Mouse (Mus musculus) forebrain, embryonic 10.5 days (tissue): ENCODE measurements around the gene Ttc39b. TPM values are rescaled to one million over a fixed set of nuclear protein-coding genes. Genes with fewer than 3 reads are reported as not detected.

Experiments
- DNase-seq: peaks from one replicate; pipeline ENCODE4 v3.0.0-alpha.2; 2017; ENCODE audit warnings: low spot score; ENCODE audit errors: extremely low spot score
- H3K27ac ChIP-seq: fragments of 300-500 bp; sonication (generic); 2 replicates; pipeline ENCODE4 v1.5.1; 2016; ENCODE audit warnings: mild to moderate bottlenecking
- H3K27me3 ChIP-seq: fragments of 300-500 bp; sonication (generic); 2 replicates; pipeline ENCODE4 v1.6.1; 2016; ENCODE audit warnings: mild to moderate bottlenecking; ENCODE audit not compliant: poor library complexity, severe bottlenecking
- H3K36me3 ChIP-seq: fragments of 300-500 bp; sonication (generic); replicated peaks from 2 replicates; pipeline ENCODE4 v1.6.1; 2016; ENCODE audit warnings: mild to moderate bottlenecking, moderate library complexity
- H3K4me1 ChIP-seq: fragments of 300-500 bp; sonication (generic); 2 replicates; pipeline ENCODE4 v1.6.1; 2016
- H3K4me3 ChIP-seq: fragments of 300-500 bp; sonication (generic); 2 replicates; pipeline ENCODE4 v1.5.1; 2016; ENCODE audit warnings: mild to moderate bottlenecking, moderate library complexity
- H3K9me3 ChIP-seq: fragments of 300-500 bp; sonication (generic); 2 replicates; pipeline ENCODE4 v1.6.1; 2016; ENCODE audit warnings: mild to moderate bottlenecking, moderate library complexity
- WGBS: fragments of 180-500 bp; shearing (Covaris S2); methylation state at CpG from one replicate; pipeline ENCODE4 v1.1.7; 2016; 5-methylcytosine and 5-hydroxymethylcytosine counted together
- polyA plus RNA-seq: library from polyadenylated mRNA; unstranded; fragments of >200 nt; fragmentation: Nextera tagmentation; extraction: Ambion mirVana; gene quantifications from 2 replicates; pipeline ENCODE4 v1.2.1, GENCODE M21; 2016

Ttc39b gene
- polyA plus RNA-seq, 1 experiment from 2014 or later: 3.1 TPM

DNA sequence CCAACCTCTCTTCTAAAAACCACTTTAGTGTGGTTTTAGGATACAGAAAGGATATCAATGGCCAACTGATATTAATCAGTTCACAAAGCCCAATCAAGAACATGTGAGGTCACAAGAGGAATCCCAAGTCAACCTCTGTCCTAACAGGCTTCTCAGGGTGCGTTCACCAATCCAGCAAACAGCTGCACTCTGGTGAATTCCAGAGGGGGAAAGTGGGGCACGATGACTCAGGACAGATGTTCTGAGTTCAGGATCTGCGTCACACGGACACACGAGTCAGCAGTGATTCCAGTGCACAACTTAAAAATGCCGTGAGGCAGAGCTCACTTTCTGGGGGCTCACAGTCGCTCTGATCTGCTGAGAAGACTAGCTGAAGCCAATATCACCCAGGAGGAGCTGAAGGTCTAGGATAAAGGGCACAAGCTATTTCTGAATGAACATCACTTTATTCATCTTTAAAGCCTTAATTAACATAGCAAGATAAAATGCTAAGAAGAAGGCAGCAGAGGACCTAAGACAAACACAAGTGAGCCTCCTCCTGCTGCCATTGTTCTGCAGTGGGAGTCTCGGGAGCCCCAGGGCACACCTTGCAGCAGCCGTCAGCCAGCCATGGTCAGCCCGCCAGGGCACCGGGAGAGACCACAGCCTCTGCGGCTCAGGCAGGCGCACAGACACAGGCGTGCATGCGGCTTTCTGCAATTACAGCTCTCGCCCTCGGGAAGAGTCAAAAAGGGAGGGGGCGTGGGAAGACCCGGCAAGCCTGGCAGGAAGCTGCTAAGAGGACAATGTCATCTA lies 39.9 kb downstream of the Ttc39b start:
- Histone ChIP-seq H3K9me3 (no peaks in the 10 kb centered on the region), H3K27me3 (peaks cover 8% of the 10 kb centered on the region), H3K4me1 (peaks cover 28% of the 10 kb centered on the region), H3K4me3 (peak overlapping the region; percentile 55), H3K36me3 (no peaks in the 10 kb centered on the region), H3K27ac (peak overlapping the region; percentile 56)
- peak; percentile 62 for DNase-seq
- 17% methylated on average over 19 of the region's 19 CpGs for WGBS

DNA sequence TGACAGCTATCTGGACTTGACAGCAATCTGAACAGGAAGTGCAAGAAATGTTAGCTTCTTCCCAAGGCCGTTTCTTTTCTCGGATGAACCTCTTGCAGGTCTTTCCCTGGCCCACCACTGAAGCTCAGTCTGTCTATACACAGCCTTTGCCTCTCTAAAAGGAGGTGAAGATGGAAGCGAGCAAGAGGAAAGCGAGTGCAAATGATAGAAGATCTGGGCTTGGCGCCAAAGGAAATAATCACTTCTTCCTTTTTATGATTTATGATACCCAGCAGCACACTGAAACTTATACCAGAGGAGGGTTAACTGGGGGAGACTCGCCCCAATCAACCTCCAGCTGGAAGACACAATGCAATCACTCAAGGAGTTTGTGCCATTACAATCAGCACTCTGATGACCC lies 41.6 kb downstream of the Ttc39b start:
- WGBS: 84% methylated on average over 6 of the region's 6 CpGs
- no peak overlapping the region for H3K4me3 ChIP-seq
- peaks cover 8% of the 10 kb centered on the region for H3K27me3 ChIP-seq
- no peaks in the 10 kb centered on the region for H3K36me3 ChIP-seq
- peaks cover 28% of the 10 kb centered on the region for H3K4me1 ChIP-seq
- no peak for DNase-seq
- no peak overlapping the region; the same call in 1 of the 2 replicates for H3K27ac ChIP-seq
- H3K9me3 ChIP-seq: no peaks in the 10 kb centered on the region

DNA sequence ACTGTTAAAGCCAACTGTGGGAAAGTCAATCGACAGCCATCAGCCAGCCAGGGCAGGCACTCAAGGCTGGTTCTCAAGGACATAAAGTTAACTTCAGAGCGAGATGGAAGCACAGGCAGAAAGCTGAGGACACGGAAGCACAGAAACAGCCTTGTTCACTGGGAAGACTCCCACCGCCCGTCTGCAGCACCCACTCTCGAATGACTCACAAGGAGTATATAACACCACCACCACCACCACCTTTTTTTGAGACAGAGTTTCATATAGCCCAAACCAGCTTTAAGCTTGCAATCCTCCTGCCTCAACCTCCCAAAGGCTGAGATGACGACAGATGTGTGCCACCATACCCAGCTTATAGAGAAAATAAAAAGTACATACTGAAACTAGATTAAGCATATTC lies 44.8 kb downstream of the Ttc39b start:
- no peaks in the 10 kb centered on the region for H3K9me3 ChIP-seq
- H3K27me3 ChIP-seq: peaks cover 8% of the 10 kb centered on the region
- no peaks in the 10 kb centered on the region for H3K36me3 ChIP-seq
- WGBS: 93% methylated on average over 7 of the region's 7 CpGs
- H3K27ac ChIP-seq: no peak overlapping the region
- peaks cover 18% of the 10 kb centered on the region for H3K4me1 ChIP-seq
- DNase-seq: no peak
- no peak overlapping the region for H3K4me3 ChIP-seq

DNA sequence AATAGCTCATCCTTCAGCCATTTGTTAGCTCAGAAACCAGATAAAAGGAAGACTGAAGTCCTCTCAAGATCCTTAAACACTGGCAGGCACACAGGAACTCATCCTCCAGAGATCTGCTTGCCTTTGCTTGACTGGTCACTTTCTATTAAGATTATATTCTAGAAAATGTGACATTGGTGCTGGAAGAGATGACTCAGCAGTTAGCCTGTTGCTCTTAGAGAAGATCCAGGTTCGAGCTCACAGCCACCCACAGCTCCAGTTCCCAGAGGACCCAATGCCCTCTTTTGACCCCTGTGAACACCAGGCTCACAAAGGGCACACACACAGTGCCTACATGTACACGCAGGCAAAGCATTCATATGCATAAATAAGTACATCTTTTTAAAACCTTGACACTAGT lies 49.8 kb downstream of the Ttc39b start:
- no peaks in the 10 kb centered on the region for H3K9me3 ChIP-seq
- H3K4me3 ChIP-seq: no peak overlapping the region
- no peaks in the 10 kb centered on the region for H3K4me1 ChIP-seq
- H3K36me3 ChIP-seq: no peaks in the 10 kb centered on the region
- 85% methylated on average over 2 of the region's 2 CpGs for WGBS
- no peaks in the 10 kb centered on the region for H3K27me3 ChIP-seq
- DNase-seq: no peak
- no peak overlapping the region for H3K27ac ChIP-seq

DNA sequence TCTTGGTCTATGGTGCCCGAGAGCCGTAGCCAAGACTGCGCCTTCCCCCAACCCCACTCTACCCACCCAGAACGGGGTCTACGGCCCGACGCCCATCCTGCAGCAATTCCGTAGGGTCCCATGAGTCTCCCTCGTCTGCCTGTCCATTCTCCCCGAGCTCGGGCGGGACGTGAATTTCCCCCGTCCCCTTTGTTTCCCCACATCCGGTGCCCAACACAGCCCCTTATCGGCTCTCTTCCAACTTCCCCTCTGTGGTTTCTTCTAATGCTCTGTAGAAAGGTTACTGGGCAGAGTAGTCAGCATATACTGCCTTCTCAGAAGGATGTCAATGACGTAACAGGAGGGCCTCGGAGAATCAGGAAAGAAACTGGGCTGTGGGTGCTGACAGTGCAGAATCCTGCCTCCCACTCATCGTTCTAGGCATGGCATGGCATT lies 50.4 kb downstream of the Ttc39b start:
- no peaks in the 10 kb centered on the region for H3K9me3 ChIP-seq
- no peak overlapping the region for H3K4me3 ChIP-seq
- H3K27me3 ChIP-seq: no peaks in the 10 kb centered on the region
- WGBS: 95% methylated on average over 19 of the region's 19 CpGs
- no peaks in the 10 kb centered on the region for H3K36me3 ChIP-seq
- H3K27ac ChIP-seq: no peak overlapping the region; the same call in 1 of the 2 replicates
- 0 out of 2 replicates have a peak, but pooled peaks cover 3% of the 10 kb centered on the region for H3K4me1 ChIP-seq
- DNase-seq: no peak

DNA sequence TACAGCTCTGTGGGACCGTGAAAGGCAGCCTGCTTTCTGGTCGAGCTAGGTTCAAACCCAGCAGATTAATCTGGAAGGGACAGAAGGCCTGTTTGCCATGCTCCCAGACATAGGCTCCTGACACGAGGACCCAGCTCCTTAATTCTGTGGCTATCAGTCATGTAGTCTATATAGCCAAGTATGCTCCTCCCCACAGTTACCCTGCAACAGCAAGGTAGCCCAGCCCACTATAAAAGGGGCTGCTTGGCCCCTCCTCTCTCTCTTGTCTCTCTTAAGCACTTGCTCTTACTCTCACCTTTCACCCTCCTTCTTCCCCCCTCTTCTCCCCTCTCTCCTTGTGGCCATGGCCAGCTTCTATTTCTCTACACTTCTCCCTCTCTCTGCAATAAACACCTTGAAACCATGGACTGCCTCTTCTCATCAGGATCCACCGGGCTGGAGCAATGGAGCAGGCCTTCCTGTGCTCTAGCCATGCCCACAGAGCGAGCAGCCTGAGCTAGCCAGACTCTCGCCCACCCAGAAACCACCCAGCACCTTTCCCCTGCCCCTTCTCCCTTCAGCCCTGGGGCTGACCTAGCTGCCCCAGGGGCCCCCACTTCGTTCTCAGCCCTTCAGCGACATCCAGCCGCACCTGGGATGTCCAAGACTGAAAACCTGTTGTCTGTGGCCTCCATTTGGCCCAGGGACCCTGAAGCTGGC lies 51.0 kb downstream of the Ttc39b start:
- H3K27ac ChIP-seq: peak overlapping the region; percentile 26; the same call in 1 of the 2 replicates
- DNase-seq: no peak
- no peaks in the 10 kb centered on the region for H3K36me3 ChIP-seq
- no peaks in the 10 kb centered on the region for H3K27me3 ChIP-seq
- 0 out of 2 replicates have a peak, but pooled peaks cover 3% of the 10 kb centered on the region for H3K4me1 ChIP-seq
- H3K9me3 ChIP-seq: no peaks in the 10 kb centered on the region
- no peak overlapping the region for H3K4me3 ChIP-seq
- WGBS: 86% methylated on average over 9 of the region's 9 CpGs

DNA sequence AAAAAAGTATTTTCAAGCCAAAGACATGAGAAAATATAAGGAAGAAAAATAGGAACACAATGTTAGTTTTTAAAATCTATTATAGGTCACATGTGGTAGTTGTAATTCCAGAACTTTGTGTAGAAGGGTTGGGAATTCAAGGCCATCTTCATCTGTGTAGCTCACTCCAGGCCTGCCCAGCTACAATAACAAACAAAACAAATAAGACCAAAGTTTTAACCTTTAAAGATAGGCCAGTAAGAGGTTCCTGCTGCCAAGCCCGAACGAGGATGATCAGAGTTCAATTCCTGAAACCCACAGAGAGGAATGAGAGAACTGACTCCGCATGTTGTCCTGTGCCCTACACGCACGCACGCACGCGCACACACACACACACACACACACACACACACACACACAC lies 53.6 kb downstream of the Ttc39b start:
- Histone ChIP-seq H3K27me3 (no peaks in the 10 kb centered on the region), H3K4me1 (peaks cover 13% of the 10 kb centered on the region; the same call in 1 of the 2 replicates), H3K27ac (no peak overlapping the region), H3K4me3 (no peak overlapping the region), H3K36me3 (no peaks in the 10 kb centered on the region), H3K9me3 (no peaks in the 10 kb centered on the region)
- DNase-seq: no peak
- WGBS: 97% methylated on average over 8 of the region's 8 CpGs

DNA sequence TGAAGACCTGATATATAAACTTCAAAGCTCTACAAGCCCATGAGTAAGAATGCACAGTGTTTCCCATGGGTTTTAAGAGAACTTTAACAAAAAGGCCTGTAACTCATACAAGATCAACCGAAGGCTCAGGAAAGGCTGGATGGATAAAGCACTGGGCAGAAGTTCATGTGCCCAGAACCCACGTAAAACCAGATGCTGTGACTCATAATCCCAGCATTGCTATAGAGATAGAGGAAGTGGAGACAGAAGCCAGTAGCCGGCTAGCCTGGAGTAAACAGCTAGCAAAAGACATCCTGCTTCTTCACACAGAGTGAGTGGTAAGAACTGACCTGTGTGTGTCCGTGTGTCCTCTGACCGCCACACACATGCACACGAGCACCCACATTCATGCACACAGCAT lies 54.4 kb downstream of the Ttc39b start:
- H3K4me1 ChIP-seq: peaks cover 14% of the 10 kb centered on the region; the same call in 1 of the 2 replicates
- 91% methylated on average over 6 of the region's 6 CpGs for WGBS
- DNase-seq: no peak
- no peaks in the 10 kb centered on the region for H3K27me3 ChIP-seq
- H3K9me3 ChIP-seq: no peaks in the 10 kb centered on the region
- H3K36me3 ChIP-seq: no peaks in the 10 kb centered on the region
- no peak overlapping the region for H3K4me3 ChIP-seq
- H3K27ac ChIP-seq: no peak overlapping the region

DNA sequence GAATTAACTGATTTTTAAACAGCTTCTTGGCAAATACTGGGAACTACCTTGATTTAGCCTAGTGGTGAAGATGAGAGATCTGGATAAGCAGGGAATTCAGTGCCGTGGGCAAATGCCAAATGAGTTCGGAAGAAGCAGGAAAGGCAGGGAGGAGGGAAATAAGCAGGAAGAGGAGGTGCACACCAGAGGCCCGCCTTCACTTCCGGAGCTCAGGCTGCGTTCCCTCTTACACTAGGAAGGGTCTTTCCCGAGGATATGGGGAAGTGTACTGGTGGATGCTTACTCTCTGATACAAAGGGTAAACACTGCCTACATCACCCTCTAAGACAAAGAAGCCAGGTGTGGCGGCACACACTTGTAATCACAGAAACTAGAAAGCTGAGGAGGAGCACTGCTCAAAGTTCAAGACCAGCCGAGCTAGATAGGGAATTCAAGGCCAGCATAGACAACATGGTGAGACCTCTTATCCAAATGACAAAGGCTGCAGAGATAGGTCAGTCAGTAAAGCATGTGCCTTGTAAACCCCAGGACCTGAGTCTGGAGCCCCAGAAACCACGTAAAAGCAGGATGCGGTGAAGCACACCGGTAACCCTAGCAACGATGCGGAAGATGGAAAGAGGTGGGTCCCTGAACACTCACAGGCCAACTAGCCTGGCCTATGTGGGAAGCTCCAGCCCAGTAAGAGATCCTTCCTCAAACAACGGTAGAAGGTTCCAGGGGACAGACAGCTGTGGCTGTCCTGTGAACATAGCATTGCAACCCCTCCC lies 57.9 kb downstream of the Ttc39b start:
- H3K27ac ChIP-seq: peak overlapping the region; percentile 56; the same call in 1 of the 2 replicates
- H3K4me1 ChIP-seq: peaks cover 27% of the 10 kb centered on the region
- no peak for DNase-seq
- H3K27me3 ChIP-seq: no peaks in the 10 kb centered on the region
- H3K36me3 ChIP-seq: no peaks in the 10 kb centered on the region
- H3K4me3 ChIP-seq: no peak overlapping the region
- no peaks in the 10 kb centered on the region for H3K9me3 ChIP-seq
- WGBS: 86% methylated on average over 14 of the region's 14 CpGs

DNA sequence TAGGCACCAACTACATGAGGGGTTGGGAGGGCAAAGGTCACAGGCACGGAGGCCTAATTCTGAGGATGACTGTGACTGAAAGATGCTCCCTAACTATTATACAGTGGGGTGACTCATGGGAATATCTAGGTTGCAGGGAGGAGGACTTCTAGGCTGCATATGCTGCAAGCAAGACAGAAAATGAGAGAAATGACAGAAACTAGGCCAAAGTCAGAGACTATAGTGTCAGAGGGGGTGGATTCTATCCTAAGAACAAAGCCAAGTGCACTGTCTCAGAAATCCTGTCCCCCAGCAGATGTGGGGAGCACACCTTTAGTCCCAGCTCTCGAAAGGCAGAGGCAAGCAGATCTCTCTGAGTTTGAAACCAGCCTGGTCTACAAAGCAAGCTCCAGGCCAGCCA lies 59.2 kb downstream of the Ttc39b start:
- no peak overlapping the region for H3K27ac ChIP-seq
- DNase-seq: no peak
- H3K36me3 ChIP-seq: no peaks in the 10 kb centered on the region
- no peak overlapping the region for H3K4me3 ChIP-seq
- H3K27me3 ChIP-seq: no peaks in the 10 kb centered on the region
- H3K9me3 ChIP-seq: no peaks in the 10 kb centered on the region
- peaks cover 27% of the 10 kb centered on the region for H3K4me1 ChIP-seq
- WGBS: 86% methylated on average over 2 of the region's 2 CpGs

DNA sequence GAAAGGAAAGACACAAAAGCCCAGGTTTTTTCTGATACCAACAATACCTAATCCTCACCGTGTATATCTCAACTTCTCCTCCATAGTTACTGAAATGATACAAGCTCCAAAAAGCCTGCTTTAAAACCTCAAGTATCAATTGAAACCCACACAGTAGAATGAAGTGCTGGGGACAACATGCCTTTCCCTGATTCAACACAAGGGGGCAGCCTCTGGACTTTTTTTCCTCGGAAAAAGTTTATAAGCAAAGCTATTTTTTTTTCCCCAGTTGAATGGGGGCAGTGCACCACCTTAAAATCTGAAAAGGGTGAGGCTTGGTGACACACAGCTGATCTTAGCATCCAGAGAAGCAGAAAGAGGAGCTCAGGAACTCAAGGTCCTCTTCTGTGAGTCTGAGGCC lies 62.1 kb downstream of the Ttc39b start:
- WGBS: 20% methylated on average over 2 of the region's 2 CpGs
- Histone ChIP-seq H3K27me3 (no peaks in the 10 kb centered on the region), H3K4me3 (no peak overlapping the region), H3K36me3 (no peaks in the 10 kb centered on the region), H3K27ac (no peak overlapping the region), H3K9me3 (no peaks in the 10 kb centered on the region), H3K4me1 (peaks cover 33% of the 10 kb centered on the region)
- no peak for DNase-seq

DNA sequence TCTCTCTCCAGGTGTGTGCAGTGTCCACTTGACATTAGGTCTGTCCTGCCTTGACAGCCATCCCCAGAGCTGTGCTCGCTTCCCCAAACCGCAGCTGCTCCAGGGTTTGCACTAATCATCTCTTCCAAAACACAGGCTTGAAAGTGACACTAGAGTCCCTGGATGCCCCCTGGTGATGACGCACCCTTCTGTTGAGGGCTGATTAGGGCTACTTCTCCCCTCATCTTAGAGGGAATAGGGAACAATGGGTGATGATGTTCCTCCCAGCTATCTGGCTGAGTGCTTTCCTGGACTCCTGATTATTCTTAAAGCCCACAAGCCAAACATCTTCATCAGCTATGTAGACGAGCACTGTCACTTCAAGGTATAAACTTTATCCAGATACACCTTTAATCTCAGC lies 64.4 kb downstream of the Ttc39b start:
- 83% methylated on average over 4 of the region's 4 CpGs for WGBS
- H3K36me3 ChIP-seq: no peaks in the 10 kb centered on the region

More for the DNA sequence above, 64.4 kb downstream of the Ttc39b start:
- Histone ChIP-seq H3K27ac (no peak overlapping the region), H3K9me3 (no peaks in the 10 kb centered on the region), H3K4me3 (no peak overlapping the region), H3K27me3 (no peaks in the 10 kb centered on the region), H3K4me1 (peaks cover 25% of the 10 kb centered on the region)
- no peak for DNase-seq
